13 mouse cellular contexts compared by ENCODE assay signal in the genomic region with DNA sequence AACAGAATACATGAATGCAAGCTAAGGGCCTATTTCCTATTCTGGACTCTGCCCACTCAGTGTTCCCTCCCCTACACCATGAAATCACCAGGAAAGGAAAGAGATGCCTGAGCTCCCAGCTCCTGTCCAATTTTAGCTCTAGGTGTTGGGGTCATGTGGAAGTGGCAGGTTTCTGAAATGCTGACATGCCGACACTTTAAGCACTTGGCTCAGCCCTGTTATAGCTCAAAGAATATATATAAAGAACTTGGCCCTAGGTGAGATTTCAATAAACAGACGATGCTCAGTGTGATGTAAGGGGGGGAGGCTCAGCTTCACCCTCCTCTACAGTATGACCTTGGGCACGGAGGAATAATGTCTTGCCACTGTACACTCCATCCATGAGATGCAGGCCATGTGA.
"Had no signal": no experiment of that assay in that cellular context is flagged by ENCODE, and none has a peak within 500 bp of the region (broad histone marks: within the 10 kb centered on the region; RNA-seq: fewer than 3 reads in every experiment).

No protein-coding gene starts in this region.

- H3K4me2 ChIP-seq: limb, embryonic 12.5 days; liver, embryonic 13.5 days; lung, embryonic 15.5 days; midbrain, embryonic 11.5 days; midbrain, embryonic 15.5 days; neural tube, embryonic 12.5 days had no signal

- H3K9me3 ChIP-seq: limb, embryonic 12.5 days; liver, embryonic 13.5 days; lung, embryonic 15.5 days; midbrain, embryonic 15.5 days; neural tube, embryonic 12.5 days had no signal

- H3K4me1 ChIP-seq: limb, embryonic 12.5 days; liver, embryonic 13.5 days; lung, embryonic 15.5 days; megakaryocyte, embryonic 14.5 days; midbrain, embryonic 15.5 days; neural tube, embryonic 12.5 days had no signal

- H3K4me3 ChIP-seq: limb, embryonic 12.5 days; liver, embryonic 13.5 days; lung, embryonic 15.5 days; megakaryocyte, embryonic 14.5 days; midbrain, embryonic 15.5 days; neural tube, embryonic 12.5 days had no signal

- DNase-seq: kidney, postnatal 25 days; liver; liver, embryonic 13.5 days; liver, postnatal 0 days; lung, postnatal 14 days; thymus, postnatal 36 days had no signal

- H3K36me3 ChIP-seq: limb, embryonic 12.5 days; liver, embryonic 13.5 days; lung, embryonic 15.5 days; midbrain, embryonic 15.5 days; neural tube, embryonic 12.5 days had no signal

- H3K27me3 ChIP-seq: limb, embryonic 12.5 days; liver, embryonic 13.5 days; lung, embryonic 15.5 days; midbrain, embryonic 15.5 days; neural tube, embryonic 12.5 days had no signal

- ATAC-seq: liver, postnatal 0 days; midbrain, embryonic 15.5 days had no signal

- H3K9ac ChIP-seq: limb, embryonic 12.5 days; liver, embryonic 13.5 days; liver, postnatal 0 days; lung, embryonic 15.5 days; midbrain, embryonic 15.5 days; neural tube, embryonic 12.5 days had no signal

- H3K27ac ChIP-seq: limb, embryonic 12.5 days; liver, embryonic 13.5 days; lung, embryonic 15.5 days; macrophage; midbrain, embryonic 15.5 days; neural tube, embryonic 12.5 days had no signal
